Mouse (Mus musculus) lung, adult 2 months (tissue): ENCODE results near the gene Itgb4.

Experiments
- CTCF ChIP-seq: fragments of 200-500 bp; IDR thresholded peaks from 2 replicates; pipeline ENCODE4 v1.5.1; 2011; ENCODE audit warnings: mild to moderate bottlenecking, low read length, control low read depth; ENCODE audit not compliant: insufficient read depth
- POLR2A ChIP-seq: fragments of 200-500 bp; IDR thresholded peaks from 2 replicates; pipeline ENCODE4 v1.6.1; 2011; ENCODE audit warnings: low read depth, mild to moderate bottlenecking, control low read depth, low read length, borderline replicate concordance; ENCODE audit errors: extremely low read depth

DNA sequence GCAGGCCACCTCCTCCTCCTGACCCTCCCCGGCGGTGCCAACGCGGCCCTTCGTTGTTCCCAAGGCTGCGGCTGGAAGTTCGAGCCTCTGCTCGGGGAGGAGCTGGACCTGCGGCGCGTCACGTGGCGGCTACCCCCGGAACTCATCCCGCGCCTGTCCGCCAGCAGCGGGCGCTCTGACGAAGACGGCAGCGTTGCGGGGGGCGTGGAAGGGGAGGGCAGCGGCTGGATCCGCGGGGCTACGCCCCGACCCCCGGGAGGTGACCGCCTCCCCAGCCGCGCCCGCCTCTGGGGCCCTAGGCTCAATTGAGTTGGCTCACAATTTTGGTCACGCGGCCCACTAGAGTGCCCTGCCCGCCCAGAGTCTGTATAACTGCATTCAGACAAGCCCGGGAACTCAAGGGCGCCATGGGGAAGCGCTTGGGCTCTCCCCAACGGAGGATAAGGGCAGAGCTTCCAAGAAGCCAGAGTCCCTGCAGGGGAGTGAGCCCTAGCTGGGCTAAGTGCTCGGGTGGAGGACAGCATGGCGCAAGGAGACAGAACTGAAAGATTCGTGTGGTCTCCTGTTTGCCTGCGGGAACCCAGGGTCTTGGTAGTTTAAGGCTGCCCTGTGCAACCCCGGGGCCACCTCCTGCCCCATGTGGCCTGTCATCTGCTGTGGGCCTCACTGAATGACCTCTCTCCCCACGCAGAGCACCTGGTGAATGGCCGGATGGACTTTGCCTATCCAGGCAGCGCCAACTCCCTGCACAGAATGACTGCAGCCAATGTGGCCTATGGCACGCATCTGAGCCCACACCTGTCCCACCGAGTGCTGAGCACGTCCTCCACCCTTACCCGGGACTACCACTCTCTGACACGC is 30.6 kb downstream of the Itgb4 start:
- TF ChIP-seq POLR2A, result peak; percentile 53; the same call in 1 of the 2 replicates
- no peak for TF ChIP-seq CTCF
